Mouse (Mus musculus) CH12.LX (cell line): ENCODE measurements around the gene Prrc2b. TPM values are rescaled to one million over a fixed set of nuclear protein-coding genes. Genes with fewer than 3 reads are reported as not detected.
A peak's percentile ranks its signal among the peaks of the same experiment; 100 is the strongest.

Experiments used
- DNase-seq: peaks from one replicate; pipeline ENCODE4 v3.0.0-alpha.2; 2013; ENCODE audit errors: extremely low read depth
- H3K27ac ChIP-seq: 2 replicates; pipeline ENCODE4 v1.5.1; 2012; ENCODE audit warnings: low read depth, mild to moderate bottlenecking, control low read depth, moderate library complexity; ENCODE audit not compliant: insufficient read depth
- H3K27me3 ChIP-seq: replicated peaks from 2 replicates; pipeline ENCODE3; 2012; ENCODE audit warnings: inconsistent platforms
- H3K36me3 ChIP-seq, 2 experiments: replicated peaks in 1 of 2; 2 replicates each; pipeline versions ENCODE3 to v1.6.1; 2012; ENCODE audit warnings: inconsistent platforms in 1 of 2, low read length in 1 of 2, mild to moderate bottlenecking in 1 of 2, mixed read lengths in 1 of 2, moderate library complexity in 1 of 2; ENCODE audit not compliant: control insufficient read depth in 1 of 2, insufficient read depth in 1 of 2
- H3K4me1 ChIP-seq, 2 experiments: 2 replicates each; pipeline ENCODE4 v1.6.1; 2012; ENCODE audit warnings: inconsistent platforms in 1 of 2, moderate library complexity in 1 of 2; ENCODE audit not compliant: insufficient read depth in 2 of 2, control insufficient read depth in 1 of 2
- H3K4me2 ChIP-seq: 2 replicates; pipeline ENCODE4 v1.6.1; 2012; ENCODE audit warnings: low read depth, mild to moderate bottlenecking, control low read depth; ENCODE audit not compliant: poor library complexity, insufficient read depth, severe bottlenecking
- H3K4me3 ChIP-seq, 3 experiments: fragments of 150-350 bp in 1 of 3; sonication (generic) in 1 of 3; replicated peaks in 1 of 3; 2 replicates each; pipeline versions ENCODE3 to v1.5.1; 2011 to 2012; ENCODE audit warnings: low read depth in 2 of 3, low read length in 2 of 3, mild to moderate bottlenecking in 2 of 3, moderate library complexity in 2 of 3, control low read depth in 1 of 3, improper control_type of control experiment in 1 of 3, inconsistent platforms in 1 of 3, mixed read lengths in 1 of 3; ENCODE audit not compliant: poor library complexity in 1 of 3
- H3K79me2 ChIP-seq: replicated peaks from 2 replicates; pipeline ENCODE4 v1.6.1; 2012; ENCODE audit warnings: mild to moderate bottlenecking, moderate library complexity; ENCODE audit not compliant: control insufficient read depth, poor library complexity, insufficient read depth, severe bottlenecking; ENCODE audit errors: extremely low read depth
- H3K9ac ChIP-seq: 2 replicates; pipeline ENCODE4 v1.6.1; 2012; ENCODE audit warnings: low read depth, mild to moderate bottlenecking, control low read depth, moderate library complexity; ENCODE audit not compliant: insufficient read depth
- H3K9me3 ChIP-seq: replicated peaks from 2 replicates; pipeline ENCODE3; 2012; ENCODE audit warnings: low read length, inconsistent platforms, mixed read lengths
- BHLHE40 ChIP-seq: IDR thresholded peaks from 2 replicates; pipeline ENCODE4 v1.6.1; 2011; ENCODE audit warnings: mild to moderate bottlenecking, low read depth, low read length, improper control_type of control experiment
- CHD1 ChIP-seq: IDR thresholded peaks from 2 replicates; pipeline ENCODE4 v1.6.1; 2012; ENCODE audit warnings: low read depth, low read length, improper control_type of control experiment, inconsistent platforms
- CHD2 ChIP-seq: IDR thresholded peaks from 2 replicates; pipeline ENCODE4 v1.6.1; 2011; ENCODE audit warnings: low read length, improper control_type of control experiment
- E2F4 ChIP-seq: IDR thresholded peaks from 2 replicates; pipeline ENCODE4 v1.6.1; 2011; ENCODE audit warnings: low read depth, low read length, improper control_type of control experiment; ENCODE audit not compliant: insufficient replicate concordance
- EP300 ChIP-seq: IDR thresholded peaks from 2 replicates; pipeline ENCODE4 v1.6.1; 2011; ENCODE audit warnings: low read length, improper control_type of control experiment
- ETS1 ChIP-seq: conservative IDR thresholded peaks from 2 replicates; pipeline ENCODE4 v1.6.1; 2012; ENCODE audit warnings: low read depth, mild to moderate bottlenecking, inconsistent platforms, low read length, improper control_type of control experiment, moderate library complexity
- IRF4 ChIP-seq: IDR thresholded peaks from 2 replicates; pipeline ENCODE4 v1.6.1; 2014; ENCODE audit warnings: low read depth, mild to moderate bottlenecking, inconsistent platforms, low read length, improper control_type of control experiment
- JUND ChIP-seq: conservative IDR thresholded peaks from 2 replicates; pipeline ENCODE4 v1.6.1; 2011; ENCODE audit warnings: low read depth, low read length, improper control_type of control experiment
- KAT2A ChIP-seq: IDR thresholded peaks from 2 replicates; pipeline ENCODE4 v1.6.1; 2012; ENCODE audit warnings: low read length, improper control_type of control experiment, inconsistent platforms; ENCODE audit not compliant: insufficient replicate concordance
- MAX ChIP-seq: IDR thresholded peaks from 2 replicates; pipeline ENCODE4 v1.6.1; 2011; ENCODE audit warnings: low read length, improper control_type of control experiment
- MAZ ChIP-seq: IDR thresholded peaks from 2 replicates; pipeline ENCODE4 v1.6.1; 2012; ENCODE audit warnings: low read depth, mild to moderate bottlenecking, inconsistent platforms, low read length, improper control_type of control experiment, moderate library complexity
- MEF2A ChIP-seq: IDR thresholded peaks from 2 replicates; pipeline ENCODE4 v1.6.1; 2014; ENCODE audit warnings: low read depth, mild to moderate bottlenecking, inconsistent platforms, low read length, improper control_type of control experiment, borderline replicate concordance
- MYC ChIP-seq: IDR thresholded peaks from 2 replicates; pipeline ENCODE4 v1.6.1; 2011; ENCODE audit warnings: low read depth, mild to moderate bottlenecking, improper control_type of control experiment, low read length
- NELFE ChIP-seq: IDR thresholded peaks from 2 replicates; pipeline ENCODE4 v1.6.1; 2011; ENCODE audit warnings: low read depth, low read length, improper control_type of control experiment
- NRF1 ChIP-seq: IDR thresholded peaks from 2 replicates; pipeline ENCODE4 v1.6.1; 2014; ENCODE audit warnings: low read depth, mild to moderate bottlenecking, inconsistent platforms, low read length, improper control_type of control experiment, moderate library complexity
- PAX5 ChIP-seq: IDR thresholded peaks from 2 replicates; pipeline ENCODE4 v1.6.1; 2012; ENCODE audit warnings: low read length, inconsistent platforms, mixed read lengths
- POLR2A ChIP-seq: IDR thresholded peaks from 2 replicates; pipeline ENCODE4 v1.6.1; 2011; ENCODE audit warnings: low read depth, mild to moderate bottlenecking, improper control_type of control experiment, low read length
- RAD21 ChIP-seq: IDR thresholded peaks from 2 replicates; pipeline ENCODE4 v1.6.1; 2011; ENCODE audit warnings: low read depth, mild to moderate bottlenecking, low read length, improper control_type of control experiment, moderate library complexity
- RCOR1 ChIP-seq: conservative IDR thresholded peaks from 2 replicates; pipeline ENCODE4 v1.6.1; 2012; ENCODE audit warnings: low read depth, mild to moderate bottlenecking, inconsistent platforms, low read length, improper control_type of control experiment
- SIN3A ChIP-seq: IDR thresholded peaks from 2 replicates; pipeline ENCODE4 v1.6.1; 2012; ENCODE audit warnings: low read length, improper control_type of control experiment, inconsistent platforms
- SMC3 ChIP-seq: IDR thresholded peaks from 2 replicates; pipeline ENCODE4 v1.6.1; 2011; ENCODE audit warnings: low read depth, low read length, improper control_type of control experiment
- TBP ChIP-seq: conservative IDR thresholded peaks from 2 replicates; pipeline ENCODE4 v1.6.1; 2011; ENCODE audit warnings: low read depth, low read length, improper control_type of control experiment
- TCF12 ChIP-seq: IDR thresholded peaks from 2 replicates; pipeline ENCODE4 v1.6.1; 2014; ENCODE audit warnings: low read depth, mild to moderate bottlenecking, inconsistent platforms, low read length, improper control_type of control experiment
- USF1 ChIP-seq: IDR thresholded peaks from 2 replicates; pipeline ENCODE4 v1.6.1; 2014; ENCODE audit warnings: low read depth, mild to moderate bottlenecking, inconsistent platforms, low read length, improper control_type of control experiment
- USF2 ChIP-seq: conservative IDR thresholded peaks from 2 replicates; pipeline ENCODE4 v1.6.1; 2011; ENCODE audit warnings: low read depth, low read length, improper control_type of control experiment
- ZC3H11A ChIP-seq: IDR thresholded peaks from 2 replicates; pipeline ENCODE4 v1.6.1; 2012; ENCODE audit warnings: low read depth, mild to moderate bottlenecking, inconsistent platforms, low read length, improper control_type of control experiment
- ZKSCAN1 ChIP-seq: IDR thresholded peaks from 2 replicates; pipeline ENCODE4 v1.6.1; 2012; ENCODE audit warnings: low read depth, inconsistent platforms, low read length, improper control_type of control experiment, borderline replicate concordance
- ZMIZ1 ChIP-seq: IDR thresholded peaks from 2 replicates; pipeline ENCODE4 v1.6.1; 2012; ENCODE audit warnings: low read depth, mild to moderate bottlenecking, inconsistent platforms, low read length, improper control_type of control experiment
- ZNF384 ChIP-seq: IDR thresholded peaks from 2 replicates; pipeline ENCODE4 v1.6.1; 2012; ENCODE audit warnings: low read depth, low read length, improper control_type of control experiment, inconsistent platforms
- dilution Hi-C: fragments of 300-500 bp; cut with MboI; formaldehyde crosslinking; loops from 2 replicates; pipeline ENCODE4 v1.14.3; 2020; ENCODE audit warnings: low sequenced_read_pairs; ENCODE audit not compliant: extremely low pct_unique_long_range_greater_than_20kb, extremely low pct_ligation_motif_present
- in situ Hi-C: fragments of 300-500 bp; cut with MboI; formaldehyde crosslinking; loops from 3 replicates; pipeline ENCODE4 v1.14.3; 2019; ENCODE audit warnings: low sequenced_read_pairs, low pct_ligation_motif_present, low pct_unique_long_range_greater_than_20kb, mixed read lengths
- polyA plus RNA-seq: library from polyadenylated mRNA; unstranded; fragments of >175 nt; gene quantifications from 2 replicates; pipeline ENCODE4 v1.2.1, GENCODE M21; 2012; ENCODE audit warnings: low read depth; ENCODE audit not compliant: insufficient read length
- total RNA-seq, 2 experiments: library from RNA; depleted of rRNA; stranded (reverse); fragments of 300-350 nt in 1 of 2; fragments of >200 nt in 1 of 2; gene quantifications; 2 replicates each; pipeline ENCODE4 v1.2.3; 2012 to 2014

Prrc2b gene
- total and polyA plus RNA-seq, 3 experiments, result 7.6 to 59.9 (median 42.2) TPM

- TF ChIP-seq ETS1 (peak; percentile 18; the same call in 1 of the 2 replicates), IRF4 (peak; percentile 44; the same call in 1 of the 2 replicates), ZNF384 (peak; percentile 98), CHD1 (0 out of 2 replicates have a peak, but pooled peaks have one; percentile 63)
These were observed 13.1 kb upstream of the Prrc2b start (continued) for GRCm38 (mm10) chr2:32137667-32138266.

DNA sequence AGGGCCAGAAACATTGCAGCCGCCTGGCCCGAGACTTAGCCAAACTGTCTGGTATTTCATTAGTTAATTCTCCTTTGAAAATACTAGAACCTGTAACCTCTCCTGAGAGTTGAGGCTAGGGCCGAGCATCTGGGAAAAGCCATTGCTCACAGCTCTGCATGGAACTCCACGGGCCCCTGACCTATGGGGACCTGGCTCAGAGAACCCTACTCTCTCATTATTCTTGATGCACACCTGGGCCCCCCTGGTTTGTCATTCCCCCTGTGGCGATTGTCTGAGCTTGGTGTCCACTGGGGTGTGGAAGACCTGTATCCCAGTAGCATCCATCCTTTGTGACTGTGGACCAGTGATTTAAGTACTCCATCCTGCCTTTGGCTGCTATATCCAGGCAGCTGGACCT lies 11.5 kb upstream of the Prrc2b start:
- H3K9me3 ChIP-seq, result no peaks in the 10 kb centered on the region
- dilution Hi-C loops, result no loop called here

GRCm38 (mm10) chr2:32140498-32140934 lies 10.4 kb upstream of the Prrc2b start:
- no peak overlapping the region for H3K4me3 ChIP-seq
- peaks cover 9 to 42% of the 10 kb centered on the region in 2 experiments; a peak in 3 of 4 replicates for H3K4me1 ChIP-seq
- dilution Hi-C loops, result no loop called here
- no peaks in the 10 kb centered on the region for H3K79me2 ChIP-seq
- no peaks in the 10 kb centered on the region for H3K36me3 ChIP-seq
- in situ Hi-C loops, result loop anchor here (25.0 kb wide), 1 partner anchor 422 kb away; the partner anchor contains the start of genes Dpm2 and Pip5kl1
- no peak overlapping the region for H3K9ac ChIP-seq
- no peaks in the 10 kb centered on the region for H3K27me3 ChIP-seq
- peak overlapping the region; percentile 40; the same call in 1 of the 2 replicates for H3K27ac ChIP-seq
- no peaks in the 10 kb centered on the region for H3K9me3 ChIP-seq
- peak; percentile 87 for DNase-seq
- H3K4me2 ChIP-seq, result no peak overlapping the region
- TF ChIP-seq ZMIZ1 (no peak), ETS1 (peak; percentile 62), BHLHE40 (peak; percentile 39), CHD2 (no peak), ZKSCAN1 (no peak), NRF1 (no peak), KAT2A (no peak), USF2 (no peak), USF1 (no peak), SMC3 (no peak), IRF4 (peak; percentile 61), CHD1 (no peak), PAX5 (no peak), TBP (no peak), JUND (no peak), RAD21 (no peak), ZC3H11A (no peak), E2F4 (no peak), MEF2A (peak; percentile 32; the same call in 1 of the 2 replicates), MYC (no peak), RCOR1 (no peak), MAZ (no peak), POLR2A (no peak), SIN3A (peak; percentile 47; the same call in 1 of the 2 replicates), TCF12 (no peak), NELFE (no peak), MAX (peak; percentile 23; the same call in 1 of the 2 replicates)

More for the DNA sequence above, 11.5 kb upstream of the Prrc2b start:
- Histone ChIP-seq H3K27ac (no peak overlapping the region), H3K36me3 (no peaks in the 10 kb centered on the region), H3K4me3 (no peak overlapping the region), H3K4me1 (peaks cover 9 to 40% of the 10 kb centered on the region in 2 experiments; a peak in 3 of 4 replicates), H3K4me2 (no peak overlapping the region), H3K9ac (no peak overlapping the region), H3K79me2 (no peaks in the 10 kb centered on the region)
- in situ Hi-C loops, result loop anchor here (10.0 to 25.0 kb wide), 3 partner anchors 145 to 423 kb away; partner anchors contain the start of genes Dpm2, Golga2, Pip5kl1 and Swi5
- DNase-seq, result no peak
- TF ChIP-seq EP300 (no peak), RCOR1 (no peak)
- TF ChIP-seq, all 38 proteins: peak for 0
- H3K27me3 ChIP-seq, result no peaks in the 10 kb centered on the region
